8 mouse cellular contexts compared by ENCODE assay signal in the genomic region with DNA sequence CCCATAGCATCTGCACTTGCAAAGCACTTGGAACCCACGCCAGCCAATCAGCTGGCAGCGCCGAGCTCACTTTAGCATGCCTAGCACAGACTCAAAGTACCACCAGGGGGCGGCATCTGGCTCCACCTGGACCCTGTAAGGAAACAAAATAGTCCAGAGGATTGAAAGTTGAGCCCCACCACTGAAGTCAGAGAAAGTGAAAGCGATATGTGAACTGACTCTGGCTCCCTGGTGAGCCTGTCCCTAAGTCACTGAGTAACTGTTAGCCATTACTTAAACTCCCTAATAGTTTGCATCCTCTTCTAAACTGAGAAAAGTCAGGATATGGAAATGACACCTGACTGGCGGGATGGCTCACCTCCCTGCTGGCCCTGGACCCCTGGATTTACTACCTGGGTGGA. TPM values are rescaled to one million over a fixed set of nuclear protein-coding genes. Genes with fewer than 3 reads are reported as not detected.
DNase-seq lines count a peak whose midpoint lies in the region; ATAC-seq and TF ChIP-seq lines count a peak whose summit lies in the region.

No protein-coding gene starts in this region.

- peak overlapping the region; percentile 1; the same call in 1 of the 2 replicates for H3K4me3 ChIP-seq in forebrain, embryonic 11.5 days (ENCODE audit: low read depth, low read length)
- H3K4me3 ChIP-seq in heart, embryonic 16.5 days (ENCODE audit: low read length), result peak overlapping the region; percentile 54
- peak overlapping the region; percentile 45 for H3K4me3 ChIP-seq in liver, embryonic 16.5 days (ENCODE audit: low read depth, low read length)
- H3K4me3 ChIP-seq in neural tube, embryonic 13.5 days, result 0 out of 2 replicates have a peak overlapping the region, but pooled peaks have one; percentile 7
- H3K4me3 ChIP-seq in testis, adult 2 months (ENCODE audit: control insufficient read depth, low read depth, low read length), result peak overlapping the region; percentile 42; the same call in 1 of the 2 replicates

- no peak for TF ChIP-seq POLR2A in testis, adult 2 months (IDR thresholded peaks at IDR 0.05; ENCODE audit: control insufficient read depth, low read depth, low read length)

- peak; percentile 96 for ATAC-seq in forebrain, embryonic 11.5 days (replicated peaks; ENCODE audit: low FRiP score)
- peak; percentile 93 for ATAC-seq in heart, embryonic 16.5 days (replicated peaks; ENCODE audit: extremely low read depth, insufficient read depth, low FRiP score)
- peak; percentile 91 for ATAC-seq in liver, embryonic 16.5 days (ENCODE audit: low read depth)
- ATAC-seq in neural tube, embryonic 13.5 days (ENCODE audit: low read depth), result peak; percentile 90

- no peaks in the 10 kb centered on the region for H3K27me3 ChIP-seq in forebrain, embryonic 11.5 days (ENCODE audit: control insufficient read depth, insufficient read depth, low read length)
- no peaks in the 10 kb centered on the region for H3K27me3 ChIP-seq in heart, embryonic 16.5 days (ENCODE audit: control insufficient read depth, insufficient read depth, low read length)
- no peaks in the 10 kb centered on the region for H3K27me3 ChIP-seq in liver, embryonic 16.5 days (ENCODE audit: control insufficient read depth, insufficient read depth, low read depth, low read length)
- H3K27me3 ChIP-seq in neural tube, embryonic 13.5 days, result no peaks in the 10 kb centered on the region
- no peaks in the 10 kb centered on the region for H3K27me3 ChIP-seq in testis, adult 2 months (ENCODE audit: control insufficient read depth, insufficient read depth, low read length)

- no peak overlapping the region for H3K9ac ChIP-seq in forebrain, embryonic 11.5 days (ENCODE audit: low read length)
- peak overlapping the region; percentile 70 for H3K9ac ChIP-seq in heart, embryonic 16.5 days (ENCODE audit: low read length)
- H3K9ac ChIP-seq in liver, embryonic 16.5 days (ENCODE audit: low read depth, low read length), result peak overlapping the region; percentile 28
- no peak overlapping the region for H3K9ac ChIP-seq in neural tube, embryonic 13.5 days

- peak; percentile 74 for TF ChIP-seq CTCF in testis, adult 2 months (IDR thresholded peaks at IDR 0.05; ENCODE audit: control insufficient read depth, insufficient read depth, insufficient replicate concordance, low read depth, low read length)

- DNase-seq in CD8-positive naive resting alpha-beta T cell, adult 2 months (ENCODE audit: low read depth in 2 of 2, low spot score in 2 of 2), result peak; percentile 87 to 92
- DNase-seq in c-Kit-positive CD71-negative TER-119-negative erythroid progenitor cells, embryonic 14.5 days (ENCODE audit: low read depth), result peak; percentile 96
- DNase-seq in forebrain, embryonic 11.5 days (ENCODE audit: low spot score), result peak; percentile 95
- peak; percentile 97 to 99 for DNase-seq in kidney, postnatal 36 days

- H3K4me1 ChIP-seq in forebrain, embryonic 11.5 days (replicated peaks; ENCODE audit: control insufficient read depth, insufficient read depth, low read length), result no peaks in the 10 kb centered on the region; the same call in 1 of the 2 replicates
- H3K4me1 ChIP-seq in heart, embryonic 16.5 days (ENCODE audit: control insufficient read depth, insufficient read depth, low read length), result peaks cover 8% of the 10 kb centered on the region
- peaks cover 7% of the 10 kb centered on the region; the same call in 1 of the 2 replicates for H3K4me1 ChIP-seq in liver, embryonic 16.5 days (ENCODE audit: control insufficient read depth, low read depth, low read length)
- H3K4me1 ChIP-seq in neural tube, embryonic 13.5 days (replicated peaks), result peaks cover 35% of the 10 kb centered on the region
- H3K4me1 ChIP-seq in testis, adult 2 months (ENCODE audit: control insufficient read depth, insufficient read depth, low read length), result peaks cover 7% of the 10 kb centered on the region

- no peaks in the 10 kb centered on the region for H3K36me3 ChIP-seq in forebrain, embryonic 11.5 days (ENCODE audit: control insufficient read depth, insufficient read depth, low read length)
- no peaks in the 10 kb centered on the region for H3K36me3 ChIP-seq in heart, embryonic 16.5 days (ENCODE audit: control insufficient read depth, insufficient read depth)
- no peaks in the 10 kb centered on the region for H3K36me3 ChIP-seq in liver, embryonic 16.5 days (ENCODE audit: control insufficient read depth, insufficient read depth)
- H3K36me3 ChIP-seq in neural tube, embryonic 13.5 days, result no peaks in the 10 kb centered on the region
- H3K36me3 ChIP-seq in testis, adult 2 months (ENCODE audit: control insufficient read depth, insufficient read depth, low read length), result no peaks in the 10 kb centered on the region

- H3K27ac ChIP-seq in forebrain, embryonic 11.5 days (ENCODE audit: low read depth, low read length), result no peak overlapping the region
- H3K27ac ChIP-seq in heart, embryonic 16.5 days (ENCODE audit: low read length), result 0 out of 2 replicates have a peak overlapping the region, but pooled peaks have one; percentile 17
- no peak overlapping the region for H3K27ac ChIP-seq in liver, embryonic 16.5 days (ENCODE audit: low read length)
- H3K27ac ChIP-seq in neural tube, embryonic 13.5 days (replicated peaks), result no peak overlapping the region
- H3K27ac ChIP-seq in testis, adult 2 months (ENCODE audit: control insufficient read depth, insufficient read depth, low read depth, low read length), result no peak overlapping the region

- H3K4me2 ChIP-seq in forebrain, embryonic 11.5 days (ENCODE audit: low read depth, low read length, severe bottlenecking), result peak overlapping the region; percentile 45
- H3K4me2 ChIP-seq in heart, embryonic 16.5 days (ENCODE audit: low read depth, low read length), result peak overlapping the region; percentile 75
- H3K4me2 ChIP-seq in liver, embryonic 16.5 days (ENCODE audit: low read depth, low read length), result peak overlapping the region; percentile 66
- H3K4me2 ChIP-seq in neural tube, embryonic 13.5 days, result peak overlapping the region; percentile 44

- WGBS in forebrain, embryonic 11.5 days, result 7% methylated on average over 6 of the region's 6 CpGs
- 5% methylated on average over 6 of the region's 6 CpGs for WGBS in heart, embryonic 16.5 days
- 5% methylated on average over 6 of the region's 6 CpGs for WGBS in liver, embryonic 16.5 days (ENCODE audit: insufficient replicate concordance)
- 6% methylated on average over 6 of the region's 6 CpGs for WGBS in neural tube, embryonic 13.5 days

- no peaks in the 10 kb centered on the region for H3K9me3 ChIP-seq in forebrain, embryonic 11.5 days (ENCODE audit: control insufficient read depth, low read length)
- H3K9me3 ChIP-seq in heart, embryonic 16.5 days (replicated peaks; ENCODE audit: control insufficient read depth, low read length), result no peaks in the 10 kb centered on the region
- H3K9me3 ChIP-seq in liver, embryonic 16.5 days (replicated peaks; ENCODE audit: control insufficient read depth, low read length), result no peaks in the 10 kb centered on the region
- no peaks in the 10 kb centered on the region for H3K9me3 ChIP-seq in neural tube, embryonic 13.5 days

RNA-seq across cellular contexts. Expression of gene Gna13, which starts 31.2 kb away (rescaled TPM):
- polyA plus RNA-seq in forebrain, embryonic 11.5 days (2014; fragmentation: Nextera tagmentation; extraction: Ambion mirVana), result 23.2 and 24.2 TPM in 2 replicates
- polyA plus RNA-seq in heart, embryonic 16.5 days (2015; fragmentation: Nextera tagmentation; extraction: Ambion mirVana), result 20.7 and 21.6 TPM in 2 replicates
- polyA plus RNA-seq in liver, embryonic 16.5 days (2015; fragmentation: Nextera tagmentation; extraction: Ambion mirVana), result 14.1 and 15.6 TPM in 2 replicates
- polyA plus RNA-seq in neural tube, embryonic 13.5 days (2015; fragmentation: Nextera tagmentation; extraction: Ambion mirVana), result 16.6 and 16.8 TPM in 2 replicates
- polyA plus RNA-seq in testis, adult 2 months (2012; rRNA removed), result 30.3 and 37.7 TPM in 2 replicates

RNA-seq across cellular contexts. Expression of gene Rgs9, which starts 33.5 kb away (rescaled TPM):
- 1.4 and 1.6 TPM in 2 replicates for polyA plus RNA-seq in forebrain, embryonic 11.5 days (2014; fragmentation: Nextera tagmentation; extraction: Ambion mirVana)
- polyA plus RNA-seq in heart, embryonic 16.5 days (2015; fragmentation: Nextera tagmentation; extraction: Ambion mirVana), result 0.82 and 1.4 TPM in 2 replicates
- polyA plus RNA-seq in liver, embryonic 16.5 days (2015; fragmentation: Nextera tagmentation; extraction: Ambion mirVana), result 0.02 and 0.13 TPM in 2 replicates
- polyA plus RNA-seq in neural tube, embryonic 13.5 days (2015; fragmentation: Nextera tagmentation; extraction: Ambion mirVana), result 4.4 and 4.7 TPM in 2 replicates
- 0.78 and 1.3 TPM in 2 replicates for polyA plus RNA-seq in testis, adult 2 months (2012; rRNA removed)

Comparison
In these comparisons a context has a peak if more than half of its experiments do, and no peak if none do; other contexts are left out.
1. H3K4me3 ChIP-seq: peak in every context shown above with its lines; median percentile 54 in heart, embryonic 16.5 days; 45 in liver, embryonic 16.5 days; 42 in testis, adult 2 months; 7 in neural tube, embryonic 13.5 days; 1 in forebrain, embryonic 11.5 days.
2. H3K9ac ChIP-seq: peak in heart, embryonic 16.5 days (single experiment) and liver, embryonic 16.5 days (single experiment); none in forebrain, embryonic 11.5 days (single experiment) and neural tube, embryonic 13.5 days (single experiment).
3. Peak in every context shown above with its lines, with median percentiles within 50 percentile points of each other: DNase-seq, ATAC-seq and H3K4me2 ChIP-seq.